Mouse (Mus musculus) heart, embryonic 14.5 days (tissue): ENCODE measurements around the gene Zbtb43. TPM values are rescaled to one million over a fixed set of nuclear protein-coding genes. Genes with fewer than 3 reads are reported as not detected.

Experiments used
- ATAC-seq: fragments of 200-750 bp; cut with Nextera tagmentation; 2 replicates; pipeline ENCODE4 v1.8.0; 2017; ENCODE audit warnings: low read depth, moderate TSS enrichment; ENCODE audit not compliant: insufficient number of reproducible peaks, insufficient read depth, low FRiP score
- H3K27ac ChIP-seq, 2 experiments: fragments of 200-500 bp in 1 of 2; fragments of 300-500 bp in 1 of 2; sonication (generic) in 1 of 2; replicated peaks in 1 of 2; 2 replicates each; pipeline ENCODE4 v1.5.1; 2012 to 2014; ENCODE audit warnings: low read depth in 2 of 2, low read length in 2 of 2, control low read depth in 1 of 2, mild to moderate bottlenecking in 1 of 2, mixed read lengths in 1 of 2; ENCODE audit not compliant: control insufficient read depth in 1 of 2, insufficient read depth in 1 of 2
- H3K27me3 ChIP-seq: fragments of 300-500 bp; sonication (generic); 2 replicates; pipeline ENCODE4 v1.6.1; 2014; ENCODE audit warnings: mild to moderate bottlenecking, low read length, control low read depth; ENCODE audit not compliant: control insufficient read depth, insufficient read depth
- H3K36me3 ChIP-seq: fragments of 300-500 bp; sonication (generic); 2 replicates; pipeline ENCODE4 v1.6.1; 2014; ENCODE audit warnings: mild to moderate bottlenecking, control low read depth, low read length, mixed read lengths; ENCODE audit not compliant: control insufficient read depth, insufficient read depth
- H3K4me1 ChIP-seq, 2 experiments: fragments of 200-500 bp in 1 of 2; fragments of 300-500 bp in 1 of 2; sonication (generic) in 1 of 2; 2 replicates each; pipeline ENCODE4 v1.6.1; 2012 to 2014; ENCODE audit warnings: low read length in 2 of 2, control low read depth in 1 of 2, mixed read lengths in 1 of 2; ENCODE audit not compliant: control insufficient read depth in 2 of 2, insufficient read depth in 2 of 2
- H3K4me2 ChIP-seq: fragments of 300-500 bp; sonication (generic); 2 replicates; pipeline ENCODE4 v1.6.1; 2014; ENCODE audit warnings: mild to moderate bottlenecking, low read length
- H3K4me3 ChIP-seq, 2 experiments: fragments of 200-500 bp in 1 of 2; fragments of 300-500 bp in 1 of 2; sonication (generic) in 1 of 2; 2 replicates each; pipeline ENCODE4 v1.5.1; 2012 to 2014; ENCODE audit warnings: low read length in 2 of 2, mild to moderate bottlenecking in 2 of 2, control low read depth in 1 of 2, low read depth in 1 of 2, moderate library complexity in 1 of 2; ENCODE audit not compliant: control insufficient read depth in 1 of 2, insufficient read depth in 1 of 2
- H3K9ac ChIP-seq: fragments of 300-500 bp; sonication (generic); 2 replicates; pipeline ENCODE4 v1.6.1; 2014; ENCODE audit warnings: mild to moderate bottlenecking, low read length
- H3K9me3 ChIP-seq: fragments of 300-500 bp; sonication (generic); 2 replicates; pipeline ENCODE4 v1.6.1; 2016; ENCODE audit warnings: low read length, control low read depth; ENCODE audit not compliant: control insufficient read depth
- WGBS: fragments of 180-500 bp; shearing (Covaris S2); extraction: QIAGEN DNeasy Blood & Tissue Kit; methylation state at CpG from one replicate; pipeline ENCODE4 v1.1.7; 2014; 5-methylcytosine and 5-hydroxymethylcytosine counted together
- polyA plus RNA-seq: library from polyadenylated mRNA; unstranded; fragments of >200 nt; fragmentation: Nextera tagmentation; extraction: Ambion mirVana; gene quantifications from 2 replicates; pipeline ENCODE4 v1.2.1, GENCODE M21; 2014

Gene Zbtb43
- polyA plus RNA-seq, 1 experiment from 2014 or later: 16.7 TPM

GRCm38 (mm10) chr2:33465215-33465614 is 3.1 kb downstream of the Zbtb43 start:
- no peak overlapping the region for H3K9ac ChIP-seq
- WGBS: 69% methylated on average over 5 of the region's 5 CpGs
- H3K9me3 ChIP-seq: no peaks in the 10 kb centered on the region
- H3K27ac ChIP-seq: no peak overlapping the region
- peaks cover 48% of the 10 kb centered on the region for H3K36me3 ChIP-seq
- no peak overlapping the region for H3K4me3 ChIP-seq
- H3K4me2 ChIP-seq: no peak overlapping the region
- no peak for ATAC-seq
- no peaks in the 10 kb centered on the region for H3K27me3 ChIP-seq
- H3K4me1 ChIP-seq: peaks cover 3 to 28% of the 10 kb centered on the region in 2 experiments

- ATAC-seq: no peak
- Histone ChIP-seq H3K4me3 (no peak overlapping the region), H3K27me3 (no peaks in the 10 kb centered on the region), H3K9ac (no peak overlapping the region), H3K4me1 (peaks cover 0 to 21% of the 10 kb centered on the region in 2 experiments; a peak in 2 of 4 replicates), H3K9me3 (no peaks in the 10 kb centered on the region), H3K36me3 (peaks cover 70% of the 10 kb centered on the region), H3K4me2 (no peak overlapping the region), H3K27ac (no peak overlapping the region)
- 86% methylated on average over 7 of the region's 7 CpGs for WGBS
Measured at GRCm38 (mm10) chr2:33462066-33462465, 6.3 kb downstream of the Zbtb43 start.

DNA sequence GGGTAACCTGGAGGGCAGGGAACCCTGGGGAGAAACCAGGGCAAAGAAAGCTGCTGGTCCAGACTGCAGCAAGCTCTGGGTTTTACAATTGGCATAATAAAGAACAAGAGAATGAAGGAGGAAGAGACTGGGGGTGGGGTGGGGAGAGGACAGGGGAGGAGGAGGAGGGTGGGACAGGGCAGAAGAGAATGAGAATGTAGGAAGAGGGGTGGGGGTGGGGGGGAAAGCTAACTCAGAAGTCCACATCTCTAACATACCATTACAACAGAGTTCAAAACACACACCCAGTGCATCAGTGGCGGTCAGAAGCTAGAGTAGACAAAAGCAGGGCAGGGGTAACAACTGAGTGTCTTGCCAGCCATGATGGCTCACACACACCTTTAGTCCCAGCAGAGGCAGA is 7.3 kb downstream of the Zbtb43 start:
- no peak overlapping the region for H3K4me3 ChIP-seq
- peaks cover 76% of the 10 kb centered on the region for H3K36me3 ChIP-seq
- ATAC-seq: no peak
- H3K9me3 ChIP-seq: no peaks in the 10 kb centered on the region
- peaks cover 0 to 11% of the 10 kb centered on the region in 2 experiments; a peak in 2 of 4 replicates for H3K4me1 ChIP-seq
- H3K27ac ChIP-seq: no peak overlapping the region
- no peak overlapping the region for H3K4me2 ChIP-seq
- WGBS: 88% methylated on average over 1 of the region's 1 CpGs
- H3K9ac ChIP-seq: no peak overlapping the region
- H3K27me3 ChIP-seq: no peaks in the 10 kb centered on the region

DNA sequence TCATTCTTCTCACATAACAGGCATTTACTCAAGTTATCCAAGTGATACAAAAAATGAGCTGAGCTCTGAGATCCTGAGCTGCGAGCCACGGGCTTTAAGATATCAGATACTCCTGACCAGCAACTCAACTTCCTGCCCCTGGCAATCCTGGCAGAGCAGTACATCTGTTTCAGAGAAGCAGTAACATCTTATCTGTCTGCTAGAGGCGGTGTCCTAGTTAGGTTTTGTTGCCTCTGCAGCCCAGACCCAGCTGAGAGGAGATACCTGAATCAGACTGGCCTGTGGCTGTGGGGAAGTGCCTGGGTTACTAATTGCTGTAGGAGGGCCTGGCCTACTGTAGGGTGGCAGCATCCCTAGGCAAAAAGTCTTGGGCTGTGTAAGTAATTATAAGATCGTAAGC is 8.7 kb downstream of the Zbtb43 start:
- H3K4me3 ChIP-seq: no peak overlapping the region
- H3K27me3 ChIP-seq: no peaks in the 10 kb centered on the region
- peaks cover 83% of the 10 kb centered on the region for H3K36me3 ChIP-seq
- no peaks in the 10 kb centered on the region for H3K9me3 ChIP-seq
- H3K4me1 ChIP-seq: no peaks in the 10 kb centered on the region
- no peak overlapping the region for H3K27ac ChIP-seq
- H3K4me2 ChIP-seq: no peak overlapping the region
- no peak overlapping the region for H3K9ac ChIP-seq
- 59% methylated on average over 4 of the region's 4 CpGs for WGBS
- ATAC-seq: no peak

DNA sequence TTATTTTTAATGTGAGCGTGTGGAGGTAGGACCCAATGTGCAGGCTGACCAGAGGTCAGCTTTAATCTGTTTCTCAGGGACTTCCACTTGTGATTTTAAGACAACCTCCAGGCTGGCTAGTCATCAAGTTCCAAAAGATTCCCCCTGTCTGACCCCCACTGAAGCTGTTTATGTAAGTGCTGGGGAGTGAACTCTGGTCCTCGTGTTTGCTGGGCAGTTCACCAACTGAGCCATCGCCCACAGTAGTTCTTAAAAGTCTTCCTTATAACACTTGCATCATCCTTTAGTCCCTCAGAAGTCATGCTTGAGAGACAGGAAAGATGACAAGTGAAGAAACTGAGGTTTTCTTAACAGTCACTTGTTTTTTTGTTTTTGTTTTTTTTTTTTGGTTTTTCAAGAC is 11.7 kb downstream of the Zbtb43 start:
- no peak overlapping the region for H3K4me3 ChIP-seq
- H3K27ac ChIP-seq: no peak overlapping the region
- H3K36me3 ChIP-seq: peaks cover 81% of the 10 kb centered on the region
- no peaks in the 10 kb centered on the region for H3K9me3 ChIP-seq
- H3K4me1 ChIP-seq: peaks cover 2 to 12% of the 10 kb centered on the region in 2 experiments; a peak in 3 of 4 replicates
- no peak for ATAC-seq
- H3K9ac ChIP-seq: no peak overlapping the region
- H3K27me3 ChIP-seq: no peaks in the 10 kb centered on the region
- 81% methylated on average over 3 of the region's 3 CpGs for WGBS
- no peak overlapping the region for H3K4me2 ChIP-seq

GRCm38 (mm10) chr2:33456242-33456641 is 12.1 kb downstream of the Zbtb43 start:
- Histone ChIP-seq H3K4me3 (no peak overlapping the region), H3K36me3 (peaks cover 81% of the 10 kb centered on the region), H3K9ac (no peak overlapping the region), H3K4me2 (no peak overlapping the region), H3K9me3 (no peaks in the 10 kb centered on the region), H3K27me3 (no peaks in the 10 kb centered on the region), H3K27ac (no peak overlapping the region), H3K4me1 (peaks cover 2 to 14% of the 10 kb centered on the region in 2 experiments; a peak in 3 of 4 replicates)
- ATAC-seq: no peak
- 89% methylated on average over 5 of the region's 5 CpGs for WGBS

DNA sequence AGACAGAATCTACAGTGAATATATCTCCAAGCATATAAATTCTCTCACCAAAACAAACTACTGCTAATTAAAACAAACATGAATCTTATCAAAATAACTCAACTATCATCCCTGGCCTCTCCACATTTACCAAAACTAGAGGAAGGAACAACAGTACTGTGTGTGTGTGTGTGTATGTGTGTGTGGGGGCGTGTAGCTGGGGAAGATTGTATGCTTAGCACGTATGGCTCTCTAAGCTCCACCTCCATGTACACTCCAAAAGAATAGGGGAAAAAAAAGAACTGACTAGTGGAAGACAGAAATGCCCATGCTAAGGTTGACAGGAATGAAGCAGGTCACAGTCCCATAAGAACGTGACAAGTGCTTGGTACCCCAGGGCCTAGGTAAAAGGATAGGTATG is 13.0 kb downstream of the Zbtb43 start:
- H3K9ac ChIP-seq: no peak overlapping the region
- H3K9me3 ChIP-seq: no peaks in the 10 kb centered on the region
- H3K27ac ChIP-seq: no peak overlapping the region
- H3K27me3 ChIP-seq: no peaks in the 10 kb centered on the region
- no peak overlapping the region for H3K4me3 ChIP-seq
- ATAC-seq: no peak
- peaks cover 81% of the 10 kb centered on the region for H3K36me3 ChIP-seq
- H3K4me1 ChIP-seq: peaks cover 4 to 18% of the 10 kb centered on the region in 2 experiments; a peak in 3 of 4 replicates
- no peak overlapping the region for H3K4me2 ChIP-seq
- WGBS: 85% methylated on average over 3 of the region's 3 CpGs

DNA sequence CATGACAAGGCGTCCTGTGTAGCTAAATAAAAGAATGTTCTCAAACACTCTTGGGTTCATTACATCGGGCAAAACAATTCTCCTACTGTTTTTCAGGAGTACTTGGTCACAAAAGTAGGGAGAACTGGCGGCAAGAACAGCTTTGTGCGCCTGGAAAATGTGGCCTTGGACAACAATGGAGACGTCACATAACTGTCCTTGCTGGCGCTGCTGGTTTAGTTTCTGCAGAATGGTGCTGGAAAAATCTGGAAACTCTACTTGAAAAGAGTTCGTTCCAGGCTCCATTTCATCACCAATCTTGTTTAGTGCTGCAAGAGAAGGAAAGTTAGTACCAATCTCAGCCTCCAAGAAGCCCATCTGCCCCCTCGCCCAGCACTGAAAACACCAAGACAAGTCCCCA is 13.5 kb downstream of the Zbtb43 start:
- WGBS: 89% methylated on average over 8 of the region's 8 CpGs
- H3K9me3 ChIP-seq: no peaks in the 10 kb centered on the region
- no peak overlapping the region for H3K4me2 ChIP-seq
- no peaks in the 10 kb centered on the region for H3K27me3 ChIP-seq
- ATAC-seq: no peak
- no peak overlapping the region for H3K9ac ChIP-seq
- H3K4me1 ChIP-seq: peaks cover 4 to 18% of the 10 kb centered on the region in 2 experiments; a peak in 3 of 4 replicates
- no peak overlapping the region for H3K27ac ChIP-seq
- H3K4me3 ChIP-seq: no peak overlapping the region
- peaks cover 80% of the 10 kb centered on the region for H3K36me3 ChIP-seq
